Mouse (Mus musculus) forebrain, embryonic 12.5 days (tissue): Measurements from ENCODE around the gene Armcx2. TPM values are rescaled to one million over a fixed set of nuclear protein-coding genes. Genes with fewer than 3 reads are reported as not detected.

Source experiments
- microRNA-seq: library from miRNA; unstranded; fragments of <30 nt; microRNA quantifications from one replicate; pipeline ENCODE4, GENCODE M21; 2017
- polyA plus RNA-seq: library from polyadenylated mRNA; unstranded; fragments of >200 nt; fragmentation: Nextera tagmentation; extraction: Ambion mirVana; gene quantifications from 2 replicates; pipeline ENCODE4 v1.2.1, GENCODE M21; 2016

Gene Armcx2
- polyA plus RNA-seq, 1 experiment from 2014 or later, result 72.8 TPM

Small RNA genes lying within 50 kb of the gene (microRNA-seq; reads per million reads assigned to microRNA genes)
- not detected for gene Mir7093

Other genes starting within 250 kb of the Armcx2 start
- gene Btk, start 225.7 kb downstream of the Armcx2 start, polyA plus RNA-seq, result 0.57 and 0.87 TPM in 2 replicates
- gene Rpl36a, start 223.6 kb downstream of the Armcx2 start, polyA plus RNA-seq, result 298 and 303 TPM in 2 replicates
- gene Gla, start 208.1 kb downstream of the Armcx2 start, polyA plus RNA-seq, result 3.6 and 4.4 TPM in 2 replicates
- 213 and 222 TPM in 2 replicates for gene Hnrnph2, start 208.0 kb downstream of the Armcx2 start, polyA plus RNA-seq
- gene Armcx4, start 122.7 kb downstream of the Armcx2 start, polyA plus RNA-seq, result 10.2 and 10.8 TPM in 2 replicates
- 61.8 and 64.7 TPM in 2 replicates for gene Armcx1, start 91.3 kb downstream of the Armcx2 start, polyA plus RNA-seq
- 21.9 and 23.6 TPM in 2 replicates for gene Armcx6, start 57.8 kb downstream of the Armcx2 start, polyA plus RNA-seq
- gene Armcx3, start 52.6 kb downstream of the Armcx2 start, polyA plus RNA-seq, result 72.7 and 72.9 TPM in 2 replicates
- gene Nxf2, start 155.5 kb upstream of the Armcx2 start, polyA plus RNA-seq, result 0.28 and 0.62 TPM in 2 replicates
- 6.3 and 6.7 TPM in 2 replicates for gene Zmat1, start 200.0 kb upstream of the Armcx2 start, polyA plus RNA-seq